Mouse (Mus musculus): ENCODE measurements around the gene Zbtb17. TPM values are rescaled to one million over a fixed set of nuclear protein-coding genes. Genes with fewer than 3 reads are reported as not detected.

Zbtb17 gene
- polyA plus RNA-seq, 1 experiment from 2014 or later: 25.6 TPM

- Histone ChIP-seq H3K4me3 (replicated peaks) (no peak overlapping the region), H3K4me2 (replicated peaks) (no peak overlapping the region), H3K4me1 (replicated peaks) (no peaks in the 10 kb centered on the region), H3K27me3 (replicated peaks) (no peaks in the 10 kb centered on the region), H3K9me3 (no peaks in the 10 kb centered on the region), H3K36me3 (peaks cover 81% of the 10 kb centered on the region), H3K9ac (no peak overlapping the region), H3K27ac (no peak overlapping the region)
- ATAC-seq: no peak
- WGBS: 95% methylated on average over 8 of the region's 8 CpGs
Measured at GRCm38 (mm10) chr4:141479411-141479810, 35.0 kb downstream of the Zbtb17 start.

- Histone ChIP-seq H3K9me3 (no peaks in the 10 kb centered on the region), H3K27ac (no peak overlapping the region), H3K4me3 (replicated peaks) (no peak overlapping the region), H3K4me2 (replicated peaks) (no peak overlapping the region), H3K27me3 (replicated peaks) (no peaks in the 10 kb centered on the region), H3K4me1 (replicated peaks) (no peaks in the 10 kb centered on the region), H3K9ac (no peak overlapping the region), H3K36me3 (peaks cover 65% of the 10 kb centered on the region)
- WGBS: 71% methylated on average over 11 of the region's 11 CpGs
- no peak for ATAC-seq
Measured at GRCm38 (mm10) chr4:141484071-141484470, 39.6 kb downstream of the Zbtb17 start.

DNA sequence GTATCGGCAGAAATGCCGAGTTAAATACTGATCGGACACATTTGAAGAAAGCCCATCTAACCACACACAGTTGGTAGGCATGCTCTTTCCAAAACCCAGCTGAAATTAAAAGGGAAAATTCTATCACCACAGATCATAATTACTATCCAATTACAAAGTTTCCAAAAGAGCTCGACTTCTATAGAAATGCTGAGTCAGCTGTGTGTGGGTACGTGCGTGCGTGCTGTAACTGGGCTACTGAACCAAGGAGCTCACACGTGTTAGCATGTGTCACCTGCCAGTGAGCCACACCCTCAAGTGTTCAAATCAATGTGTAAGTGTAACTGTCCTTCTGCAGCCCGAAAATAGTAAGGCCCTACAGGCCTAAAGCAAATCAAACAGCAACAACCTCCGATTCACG lies 43.1 kb downstream of the Zbtb17 start:
- Histone ChIP-seq H3K9ac (no peak overlapping the region), H3K4me1 (replicated peaks) (no peaks in the 10 kb centered on the region), H3K36me3 (peaks cover 70% of the 10 kb centered on the region), H3K9me3 (no peaks in the 10 kb centered on the region), H3K27ac (no peak overlapping the region), H3K4me2 (replicated peaks) (no peak overlapping the region), H3K27me3 (replicated peaks) (no peaks in the 10 kb centered on the region), H3K4me3 (replicated peaks) (no peak overlapping the region)
- no peak for ATAC-seq
- 94% methylated on average over 11 of the region's 11 CpGs for WGBS

GRCm38 (mm10) chr4:141488670-141489069 lies 44.2 kb downstream of the Zbtb17 start:
- H3K9me3 ChIP-seq: no peaks in the 10 kb centered on the region
- WGBS: 97% methylated on average over 4 of the region's 4 CpGs
- H3K4me1 ChIP-seq (replicated peaks): no peaks in the 10 kb centered on the region
- no peak for ATAC-seq
- no peak overlapping the region for H3K27ac ChIP-seq
- no peak overlapping the region for H3K9ac ChIP-seq
- no peak overlapping the region for H3K4me2 ChIP-seq (replicated peaks)
- peaks cover 64% of the 10 kb centered on the region for H3K36me3 ChIP-seq
- H3K27me3 ChIP-seq (replicated peaks): no peaks in the 10 kb centered on the region
- no peak overlapping the region for H3K4me3 ChIP-seq (replicated peaks)

GRCm38 (mm10) chr4:141500637-141501036 lies 56.2 kb downstream of the Zbtb17 start:
- Histone ChIP-seq H3K27ac (0 out of 2 replicates have a peak overlapping the region, but pooled peaks have one; percentile 29), H3K4me3 (replicated peaks) (no peak overlapping the region)

DNA sequence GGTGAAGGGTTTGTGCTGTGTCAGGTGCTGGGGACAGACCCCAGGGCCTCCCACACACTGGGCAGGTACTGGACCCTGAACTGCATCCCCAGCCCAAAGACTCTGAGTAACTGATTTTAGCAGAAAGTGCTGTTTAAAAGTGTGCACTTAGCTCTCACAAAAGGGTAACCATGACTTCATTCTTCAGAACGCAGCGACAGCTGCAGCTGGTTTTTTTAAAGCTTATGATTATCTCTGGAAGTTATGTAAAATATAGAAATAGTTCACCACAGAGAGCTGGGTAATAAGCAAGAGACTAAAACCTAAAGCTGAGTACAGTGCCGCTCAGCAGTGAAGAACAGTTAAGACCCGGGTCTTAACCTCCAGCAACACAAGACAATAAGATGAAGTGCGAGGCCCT lies 56.6 kb downstream of the Zbtb17 start:
- no peaks in the 10 kb centered on the region for H3K36me3 ChIP-seq
- H3K27me3 ChIP-seq (replicated peaks): no peaks in the 10 kb centered on the region
- 0 out of 2 replicates have a peak overlapping the region, but pooled peaks have one; percentile 29 for H3K27ac ChIP-seq
- no peaks in the 10 kb centered on the region for H3K9me3 ChIP-seq
- ATAC-seq: no peak
- H3K4me3 ChIP-seq (replicated peaks): no peak overlapping the region
- no peak overlapping the region for H3K9ac ChIP-seq
- H3K4me2 ChIP-seq (replicated peaks): no peak overlapping the region
- 55% methylated on average over 5 of the region's 5 CpGs for WGBS
- H3K4me1 ChIP-seq (replicated peaks): peaks cover 15% of the 10 kb centered on the region

More at GRCm38 (mm10) chr4:141500637-141501036, 56.2 kb downstream of the Zbtb17 start:
- Histone ChIP-seq H3K4me1 (replicated peaks) (peaks cover 15% of the 10 kb centered on the region), H3K4me2 (replicated peaks) (no peak overlapping the region), H3K9ac (no peak overlapping the region), H3K27me3 (replicated peaks) (no peaks in the 10 kb centered on the region), H3K9me3 (no peaks in the 10 kb centered on the region), H3K36me3 (no peaks in the 10 kb centered on the region)
- ATAC-seq: no peak
- WGBS: 62% methylated on average over 4 of the region's 4 CpGs

GRCm38 (mm10) chr4:141502723-141503122 lies 58.3 kb downstream of the Zbtb17 start:
- no peak overlapping the region for H3K4me2 ChIP-seq (replicated peaks)
- peaks cover 29% of the 10 kb centered on the region for H3K4me1 ChIP-seq (replicated peaks)
- 61% methylated on average over 5 of the region's 5 CpGs for WGBS
- no peak overlapping the region for H3K27ac ChIP-seq
- no peaks in the 10 kb centered on the region for H3K9me3 ChIP-seq
- no peak for ATAC-seq
- no peaks in the 10 kb centered on the region for H3K27me3 ChIP-seq (replicated peaks)
- H3K9ac ChIP-seq: no peak overlapping the region
- no peak overlapping the region for H3K4me3 ChIP-seq (replicated peaks)
- H3K36me3 ChIP-seq: no peaks in the 10 kb centered on the region

DNA sequence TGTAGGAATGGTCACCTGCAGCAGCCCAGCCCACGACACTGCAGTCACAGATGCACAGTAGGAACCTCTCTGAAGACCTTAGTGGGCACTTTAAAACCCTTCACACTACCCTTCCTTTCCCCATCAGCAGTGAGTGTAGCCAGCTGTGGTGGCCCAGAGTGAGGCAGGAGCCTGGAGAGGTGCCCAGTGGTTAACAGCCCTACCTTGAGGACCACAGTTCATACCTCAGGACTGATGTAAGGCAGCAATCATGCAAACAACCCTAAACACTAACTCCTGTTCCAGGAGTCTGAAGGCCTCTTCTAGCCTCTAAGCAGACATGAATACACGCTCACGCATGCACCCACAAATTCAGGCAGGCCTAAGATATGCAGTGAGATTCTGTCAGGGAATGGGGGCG lies 60.0 kb downstream of the Zbtb17 start:
- peaks cover 27% of the 10 kb centered on the region for H3K4me1 ChIP-seq (replicated peaks)
- H3K9me3 ChIP-seq: no peaks in the 10 kb centered on the region
- H3K4me3 ChIP-seq (replicated peaks): no peak overlapping the region
- H3K9ac ChIP-seq: no peak overlapping the region
- no peaks in the 10 kb centered on the region for H3K36me3 ChIP-seq
- H3K4me2 ChIP-seq (replicated peaks): no peak overlapping the region
- 94% methylated on average over 4 of the region's 4 CpGs for WGBS
- no peak for ATAC-seq
- no peak overlapping the region for H3K27ac ChIP-seq
- no peaks in the 10 kb centered on the region for H3K27me3 ChIP-seq (replicated peaks)

DNA sequence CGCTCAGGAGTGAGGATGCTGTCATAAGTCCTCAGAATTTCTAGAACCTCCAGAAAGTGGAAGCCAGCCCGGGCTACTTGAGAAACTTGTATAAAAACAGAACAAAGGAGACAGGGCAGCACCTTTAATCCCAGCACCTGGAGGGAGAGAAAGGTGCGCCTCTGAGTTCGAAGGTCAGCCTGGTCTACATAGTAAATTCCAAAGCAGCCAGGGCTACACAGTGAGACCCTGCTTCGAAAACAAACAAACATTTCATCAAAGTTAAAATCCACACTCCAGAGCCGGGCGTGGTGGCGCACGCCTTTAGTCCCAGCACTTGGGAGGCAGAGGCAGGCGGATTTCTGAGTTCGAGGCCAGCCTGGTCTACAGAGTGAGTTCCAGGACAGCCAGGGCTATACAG lies 61.4 kb downstream of the Zbtb17 start:
- H3K4me2 ChIP-seq (replicated peaks): no peak overlapping the region

DNA sequence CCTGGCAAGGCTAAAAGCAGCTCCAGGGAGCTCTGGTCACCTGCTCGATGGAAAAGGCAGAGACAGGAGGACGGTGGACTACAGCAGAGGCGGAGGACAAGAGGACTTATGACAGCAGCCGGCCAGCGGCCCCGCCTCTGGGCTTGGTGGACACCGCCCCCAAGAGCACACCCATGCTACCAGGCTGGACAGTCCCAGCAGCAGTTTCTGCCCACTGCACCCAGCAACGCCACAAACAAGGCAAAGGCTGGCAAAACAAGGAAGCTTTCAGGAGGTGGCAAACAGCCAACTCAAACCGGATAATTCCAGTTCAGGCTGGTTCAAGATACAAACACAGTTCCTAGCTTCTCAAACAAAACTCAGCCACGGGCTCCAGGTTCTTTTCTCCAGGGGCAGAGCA lies 61.9 kb downstream of the Zbtb17 start:
- H3K36me3 ChIP-seq: no peaks in the 10 kb centered on the region
- H3K9ac ChIP-seq: peak overlapping the region; percentile 18; the same call in 1 of the 2 replicates
- peak; percentile 86 for ATAC-seq
- 38% methylated on average over 10 of the region's 10 CpGs for WGBS
- H3K4me2 ChIP-seq (replicated peaks): peak overlapping the region; percentile 40
- H3K9me3 ChIP-seq: no peaks in the 10 kb centered on the region
- H3K4me3 ChIP-seq (replicated peaks): no peak overlapping the region
- peak overlapping the region; percentile 83 for H3K27ac ChIP-seq
- H3K27me3 ChIP-seq (replicated peaks): no peaks in the 10 kb centered on the region
- peaks cover 27% of the 10 kb centered on the region for H3K4me1 ChIP-seq (replicated peaks)

More for the DNA sequence above, 61.4 kb downstream of the Zbtb17 start:
- Histone ChIP-seq H3K4me1 (replicated peaks) (peaks cover 32% of the 10 kb centered on the region), H3K27ac (no peak overlapping the region; the same call in 1 of the 2 replicates), H3K9me3 (no peaks in the 10 kb centered on the region), H3K27me3 (replicated peaks) (no peaks in the 10 kb centered on the region), H3K4me3 (replicated peaks) (no peak overlapping the region), H3K36me3 (no peaks in the 10 kb centered on the region), H3K9ac (no peak overlapping the region)
- 83% methylated on average over 11 of the region's 11 CpGs for WGBS
- ATAC-seq: peak; percentile 39

- peak overlapping the region; percentile 18; the same call in 1 of the 2 replicates for H3K9ac ChIP-seq
- 0 out of 2 replicates have a peak, but pooled peaks have one; percentile 23 for ATAC-seq
- peak overlapping the region; percentile 83 for H3K27ac ChIP-seq
- no peaks in the 10 kb centered on the region for H3K27me3 ChIP-seq (replicated peaks)
- H3K4me2 ChIP-seq (replicated peaks): peak overlapping the region; percentile 40
- no peaks in the 10 kb centered on the region for H3K9me3 ChIP-seq
- H3K36me3 ChIP-seq: no peaks in the 10 kb centered on the region
- peaks cover 26% of the 10 kb centered on the region for H3K4me1 ChIP-seq (replicated peaks)
- 70% methylated on average over 10 of the region's 10 CpGs for whole genome bisulfite sequencing
- no peak overlapping the region for H3K4me3 ChIP-seq (replicated peaks)
Measured at GRCm38 (mm10) chr4:141506893-141507292, 62.4 kb downstream of the Zbtb17 start.

- H3K9ac ChIP-seq: no peak overlapping the region
- H3K36me3 ChIP-seq: no peaks in the 10 kb centered on the region
- H3K27me3 ChIP-seq (replicated peaks): no peaks in the 10 kb centered on the region
- 81% methylated on average over 13 of the region's 13 CpGs for WGBS
- no peak overlapping the region for H3K27ac ChIP-seq
- ATAC-seq: no peak
- no peak overlapping the region for H3K4me2 ChIP-seq (replicated peaks)
- no peaks in the 10 kb centered on the region for H3K9me3 ChIP-seq
- H3K4me1 ChIP-seq (replicated peaks): peaks cover 48% of the 10 kb centered on the region
- H3K4me3 ChIP-seq (replicated peaks): no peak overlapping the region
Measured at GRCm38 (mm10) chr4:141510457-141510856, 66.0 kb downstream of the Zbtb17 start.

GRCm38 (mm10) chr4:141512145-141512544 lies 67.7 kb downstream of the Zbtb17 start:
- no peak overlapping the region for H3K4me3 ChIP-seq (replicated peaks)
- ATAC-seq: no peak
- WGBS: 73% methylated on average over 6 of the region's 6 CpGs

More at GRCm38 (mm10) chr4:141512145-141512544, 67.7 kb downstream of the Zbtb17 start:
- Histone ChIP-seq H3K9ac (no peak overlapping the region), H3K4me1 (replicated peaks) (peaks cover 43% of the 10 kb centered on the region), H3K27ac (no peak overlapping the region), H3K27me3 (replicated peaks) (no peaks in the 10 kb centered on the region), H3K4me2 (replicated peaks) (no peak overlapping the region), H3K9me3 (no peaks in the 10 kb centered on the region), H3K36me3 (0 out of 2 replicates have a peak, but pooled peaks cover 3% of the 10 kb centered on the region)
